Mouse (Mus musculus): Measurements from ENCODE around the gene L2hgdh. TPM values are rescaled to one million over a fixed set of nuclear protein-coding genes. Genes with fewer than 3 reads are reported as not detected.

Gene L2hgdh
- 10.5 and 11.6 TPM in 2 replicates for polyA plus RNA-seq (2012; rRNA removed)

GRCm38 (mm10) chr12:69724711-69725460 lies at the start of gene L2hgdh, which contains the start of gene Atp5s:
L2hgdh (minus strand) TSS chr12:69724873.
Atp5s (plus strand) TSS chr12:69724950.

DNA sequence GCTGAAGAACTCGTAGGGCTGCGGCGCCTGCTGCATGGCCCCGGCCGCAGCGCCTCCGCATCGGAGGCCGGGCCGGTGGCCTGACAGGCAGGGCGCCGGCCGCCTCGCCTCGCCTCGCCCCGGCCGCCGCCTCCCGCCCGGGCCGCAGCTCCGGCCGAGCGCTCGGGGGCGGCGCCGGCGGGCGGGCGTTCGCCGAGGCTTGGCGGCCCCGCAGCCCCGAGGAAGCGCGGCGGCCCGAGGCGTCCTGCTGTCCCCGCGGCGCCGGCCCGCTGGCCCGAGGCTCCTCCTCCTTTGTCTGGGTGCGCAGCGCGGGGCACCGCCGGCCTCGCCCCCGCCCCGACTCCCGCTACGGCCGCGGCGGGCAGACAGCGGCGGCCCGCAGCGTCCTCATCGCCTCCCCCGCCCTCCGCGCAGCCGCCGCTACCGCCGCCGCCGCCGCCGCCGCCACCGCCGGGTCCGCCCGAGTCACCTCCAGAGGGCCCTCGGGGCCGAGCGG lies 43.1 kb downstream of the L2hgdh start, which contains the start of gene Sos2:
TSS of gene Sos2 (minus strand) at position 287 of the 496 bp plus-strand sequence.

Other genes with a start within 250 kb of the L2hgdh start
- gene Vcpkmt, start 141.8 kb downstream of the L2hgdh start, polyA plus RNA-seq (2012; rRNA removed): 21.0 and 23.4 TPM in 2 replicates
- gene Sos2, start 43.0 kb downstream of the L2hgdh start, polyA plus RNA-seq (2012; rRNA removed): 37.2 and 37.3 TPM in 2 replicates
- 26.8 and 31.8 TPM in 2 replicates for gene Atp5s, start 77 bp upstream of the L2hgdh start, polyA plus RNA-seq (2012; rRNA removed)
- 10.1 and 10.9 TPM in 2 replicates for gene Cdkl1, start 66.4 kb upstream of the L2hgdh start, polyA plus RNA-seq (2012; rRNA removed)
- 95.8 and 107 TPM in 2 replicates for gene Atl1, start 167.7 kb upstream of the L2hgdh start, polyA plus RNA-seq (2012; rRNA removed)
- 25.4 and 26.7 TPM in 2 replicates for gene Map4k5, start 168.3 kb upstream of the L2hgdh start, polyA plus RNA-seq (2012; rRNA removed)

All from central nervous system, embryonic 18 days (tissue).